Mouse (Mus musculus): ENCODE results near the gene Sesn3.

- TF ChIP-seq POLR2A (IDR thresholded peaks at IDR 0.05; ENCODE audit: control insufficient read depth, low read depth, low read length): no peak
- no peak for TF ChIP-seq CTCF (IDR thresholded peaks at IDR 0.05; ENCODE audit: control insufficient read depth, insufficient read depth, insufficient replicate concordance, low read depth, low read length)
Observed at GRCm38 (mm10) chr9:14235286-14235685, 39.6 kb upstream of the Sesn3 start.
